Mouse (Mus musculus) gastrocnemius, postnatal 4 days (tissue): ENCODE data around the gene Cyp4a10. TPM values are rescaled to one million over a fixed set of nuclear protein-coding genes. Genes with fewer than 3 reads are reported as not detected.

ENCODE experiments used
- total RNA-seq, 2 experiments: library from RNA; stranded (reverse); gene quantifications; 2 replicates each; pipeline ENCODE4 v1.2.3; 2021

Cyp4a10 gene
- total RNA-seq, 2 experiments from 2014 or later = 0.13 TPM; not detected in 1

Other genes starting within 250 kb of the Cyp4a10 start
- gene Cyp4a12a, start 219.2 kb upstream of the Cyp4a10 start, total RNA-seq = not detected
- not detected for gene Cyp4a12b, start 106.6 kb upstream of the Cyp4a10 start, total RNA-seq
- not detected for gene Cyp4a30b, start 65.7 kb upstream of the Cyp4a10 start, total RNA-seq
- under 1 TPM in 1 of 2 experiments, not detected in 1; 0.67 TPM for gene Cyp4a14, start 22.1 kb upstream of the Cyp4a10 start, total RNA-seq
- not detected for gene Cyp4a31, start 45.4 kb downstream of the Cyp4a10 start, total RNA-seq
- gene Cyp4a32, start 82.7 kb downstream of the Cyp4a10 start, total RNA-seq = not detected
- 1 to 10 TPM; 1.9 to 3.0 TPM for gene Cyp4b1, start 129.5 kb downstream of the Cyp4a10 start, total RNA-seq
- 10 to 100 TPM; 36.5 to 40.3 TPM for gene Efcab14, start 219.5 kb downstream of the Cyp4a10 start, total RNA-seq